Mouse (Mus musculus) E14TG2a.4 (cell line): Measurements from ENCODE around the gene Rasal1.

Source experiments
- H3K27me3 ChIP-seq: 2 replicates; pipeline ENCODE4 v1.6.1; 2014; ENCODE audit warnings: low read length, control low read depth; ENCODE audit not compliant: insufficient read depth
- H3K36me3 ChIP-seq: 2 replicates; pipeline ENCODE4 v1.6.1; 2014; ENCODE audit warnings: low read length, control low read depth; ENCODE audit not compliant: insufficient read depth
- H3K4me1 ChIP-seq: replicated peaks from 2 replicates; pipeline ENCODE4 v1.6.1; 2014; ENCODE audit warnings: low read depth, low read length, control low read depth
- H3K4me3 ChIP-seq: replicated peaks from 2 replicates; pipeline ENCODE4 v1.5.1; 2014; ENCODE audit warnings: mild to moderate bottlenecking, low read length
- H3K9me3 ChIP-seq: 2 replicates; pipeline ENCODE4 v1.6.1; 2014; ENCODE audit warnings: low read length, control low read depth
- CTCF ChIP-seq: conservative IDR thresholded peaks from 2 replicates; pipeline ENCODE4 v1.5.1; 2014; ENCODE audit warnings: low read length
- NANOG ChIP-seq: IDR thresholded peaks from 2 replicates; pipeline ENCODE4 v1.6.1; 2014; ENCODE audit warnings: borderline replicate concordance, low read length, mixed read lengths
- POU5F1 ChIP-seq: IDR thresholded peaks from 2 replicates; pipeline ENCODE4 v1.6.1; 2014; ENCODE audit warnings: low read length, borderline replicate concordance

Gene Rasal1

DNA sequence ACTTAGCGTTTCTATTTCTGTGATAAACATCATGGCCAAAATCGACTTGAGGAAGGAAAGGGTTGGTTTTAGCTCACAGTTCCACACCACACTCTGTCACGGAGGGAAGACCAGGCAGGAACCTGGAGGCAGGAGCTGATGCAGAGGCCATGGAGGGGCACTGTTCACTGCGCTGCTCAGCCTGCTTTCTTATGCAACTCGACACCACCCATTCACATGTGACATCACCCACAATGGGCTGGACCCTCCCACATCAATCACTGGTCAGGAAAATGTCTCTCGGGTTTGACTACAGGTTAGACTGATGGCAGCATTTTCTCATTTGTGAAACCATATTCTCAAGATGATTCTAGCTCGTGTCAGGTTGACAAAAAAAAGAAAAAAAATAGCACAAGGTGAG, 72.4 kb downstream of the Rasal1 start:
- TF ChIP-seq NANOG (no peak), CTCF (no peak), POU5F1 (no peak)
- H3K27me3 ChIP-seq: peaks cover 4% of the 10 kb centered on the region; the same call in 1 of the 2 replicates
- H3K36me3 ChIP-seq: no peaks in the 10 kb centered on the region
- no peak overlapping the region for H3K4me3 ChIP-seq
- peaks cover 10% of the 10 kb centered on the region for H3K9me3 ChIP-seq
- H3K4me1 ChIP-seq: peaks cover 63% of the 10 kb centered on the region

DNA sequence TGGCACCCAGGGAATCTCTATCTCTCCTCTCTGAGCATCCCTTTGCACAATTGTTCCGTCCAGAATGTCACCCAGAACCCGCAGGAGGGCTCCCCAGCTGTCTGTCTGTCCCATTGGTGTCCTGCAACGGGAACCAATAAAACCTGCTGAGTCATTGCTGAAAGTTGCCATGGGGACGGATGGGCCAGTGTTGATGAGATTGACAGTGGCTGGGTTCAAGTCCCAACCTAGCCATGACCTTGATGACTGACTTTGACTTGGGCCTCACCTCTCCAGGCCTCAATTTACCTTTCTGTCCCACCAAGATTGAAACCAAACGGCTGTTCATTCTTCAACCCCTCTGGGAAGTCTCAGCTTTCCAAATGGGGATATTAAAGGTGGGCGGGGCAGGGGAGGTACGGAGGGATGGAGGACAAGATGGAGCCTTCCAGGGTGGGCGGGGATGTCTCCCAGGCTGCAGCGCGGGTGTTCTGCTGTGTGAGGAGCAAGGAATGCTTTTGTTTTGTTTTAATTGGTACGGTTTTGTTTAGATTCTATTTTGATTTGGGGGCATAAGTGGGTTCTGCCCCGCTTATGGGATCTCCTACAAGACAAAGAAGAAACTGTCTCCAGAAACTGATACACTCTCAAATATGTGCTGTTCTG, 77.3 kb downstream of the Rasal1 start:
- Histone ChIP-seq H3K27me3 (no peaks in the 10 kb centered on the region), H3K4me3 (peak overlapping the region; percentile 27), H3K36me3 (no peaks in the 10 kb centered on the region), H3K4me1 (peaks cover 51% of the 10 kb centered on the region), H3K9me3 (no peaks in the 10 kb centered on the region)
- TF ChIP-seq POU5F1 (no peak), CTCF (no peak), NANOG (no peak)
